Mouse (Mus musculus): Measurements from ENCODE around the gene Mynn. TPM values are rescaled to one million over a fixed set of nuclear protein-coding genes. Genes with fewer than 3 reads are reported as not detected.

The Mynn gene
- polyA plus RNA-seq, 1 experiment from 2014 or later, result 25.6 TPM

- Histone ChIP-seq H3K4me1 (peaks cover 9% of the 10 kb centered on the region; the same call in 1 of the 2 replicates), H3K4me3 (peak overlapping the region; percentile 94), H3K36me3 (peaks cover 10% of the 10 kb centered on the region), H3K27me3 (ENCODE audit: insufficient read depth, poor library complexity, severe bottlenecking) (peaks cover 19% of the 10 kb centered on the region), H3K9me3 (no peaks in the 10 kb centered on the region), H3K27ac (no peak overlapping the region; the same call in 1 of the 2 replicates)
- under 1% methylated on average over 14 of the region's 14 CpGs for WGBS
- peak; percentile 78 for DNase-seq (ENCODE audit: low spot score)
Measured at GRCm38 (mm10) chr3:30600717-30601116, 1.1 kb upstream of the Mynn start.

- peak overlapping the region; percentile 94 for H3K4me3 ChIP-seq
- DNase-seq (ENCODE audit: low spot score), result peak; percentile 92
- no peaks in the 10 kb centered on the region for H3K9me3 ChIP-seq
- peaks cover 9% of the 10 kb centered on the region; the same call in 1 of the 2 replicates for H3K4me1 ChIP-seq
- H3K27ac ChIP-seq, result peak overlapping the region; percentile 97; the same call in 1 of the 2 replicates
- peaks cover 10% of the 10 kb centered on the region for H3K36me3 ChIP-seq
- peaks cover 19% of the 10 kb centered on the region for H3K27me3 ChIP-seq (ENCODE audit: insufficient read depth, poor library complexity, severe bottlenecking)
- WGBS, result under 1% methylated on average over 17 of the region's 17 CpGs
Measured at GRCm38 (mm10) chr3:30601175-30601574, 690 bp upstream of the Mynn start.

- Histone ChIP-seq H3K9me3 (no peaks in the 10 kb centered on the region), H3K4me1 (peaks cover 9% of the 10 kb centered on the region; the same call in 1 of the 2 replicates), H3K4me3 (peak overlapping the region; percentile 94), H3K27ac (peak overlapping the region; percentile 97), H3K36me3 (peaks cover 14% of the 10 kb centered on the region), H3K27me3 (ENCODE audit: insufficient read depth, poor library complexity, severe bottlenecking) (peaks cover 19% of the 10 kb centered on the region)
- WGBS, result 1% methylated on average over 13 of the region's 13 CpGs
- DNase-seq (ENCODE audit: low spot score), result no peak
Measured at GRCm38 (mm10) chr3:30601610-30602064, 228 bp upstream of the Mynn start.

- Histone ChIP-seq H3K4me1 (peaks cover 9% of the 10 kb centered on the region; the same call in 1 of the 2 replicates), H3K27me3 (ENCODE audit: insufficient read depth, poor library complexity, severe bottlenecking) (peaks cover 8% of the 10 kb centered on the region), H3K4me3 (peak overlapping the region; percentile 94), H3K36me3 (peaks cover 23% of the 10 kb centered on the region), H3K9me3 (no peaks in the 10 kb centered on the region), H3K27ac (peak overlapping the region; percentile 97)
- under 1% methylated on average over 27 of the region's 27 CpGs for WGBS
- DNase-seq (ENCODE audit: low spot score), result peak; percentile 93
Measured at GRCm38 (mm10) chr3:30602740-30603098, 854 bp downstream of the Mynn start.

GRCm38 (mm10) chr3:30603256-30603655 lies 1.4 kb downstream of the Mynn start:
- Histone ChIP-seq H3K27me3 (ENCODE audit: insufficient read depth, poor library complexity, severe bottlenecking) (peaks cover 3% of the 10 kb centered on the region), H3K4me3 (peak overlapping the region; percentile 94), H3K9me3 (no peaks in the 10 kb centered on the region), H3K27ac (peak overlapping the region; percentile 97; the same call in 1 of the 2 replicates), H3K36me3 (peaks cover 27% of the 10 kb centered on the region), H3K4me1 (peaks cover 9% of the 10 kb centered on the region; the same call in 1 of the 2 replicates)
- no peak for DNase-seq (ENCODE audit: low spot score)
- WGBS, result 45% methylated on average over 10 of the region's 10 CpGs

- Histone ChIP-seq H3K27me3 (ENCODE audit: insufficient read depth, poor library complexity, severe bottlenecking) (no peaks in the 10 kb centered on the region), H3K4me3 (no peak overlapping the region), H3K36me3 (peaks cover 79% of the 10 kb centered on the region), H3K9me3 (no peaks in the 10 kb centered on the region), H3K4me1 (no peaks in the 10 kb centered on the region), H3K27ac (no peak overlapping the region)
- 90% methylated on average over 3 of the region's 3 CpGs for WGBS
- DNase-seq (ENCODE audit: low spot score), result no peak
Measured at GRCm38 (mm10) chr3:30608999-30609398, 7.1 kb downstream of the Mynn start.

- WGBS, result 94% methylated on average over 4 of the region's 4 CpGs
- H3K27ac ChIP-seq, result no peak overlapping the region
- no peak for DNase-seq (ENCODE audit: low spot score)
- H3K4me3 ChIP-seq, result no peak overlapping the region
- H3K27me3 ChIP-seq (ENCODE audit: insufficient read depth, poor library complexity, severe bottlenecking), result no peaks in the 10 kb centered on the region
- no peaks in the 10 kb centered on the region for H3K9me3 ChIP-seq
- no peaks in the 10 kb centered on the region for H3K4me1 ChIP-seq
- peaks cover 86% of the 10 kb centered on the region for H3K36me3 ChIP-seq
Measured at GRCm38 (mm10) chr3:30610930-30611329, 9.1 kb downstream of the Mynn start.

- DNase-seq (ENCODE audit: low spot score), result no peak
- no peaks in the 10 kb centered on the region for H3K27me3 ChIP-seq (ENCODE audit: insufficient read depth, poor library complexity, severe bottlenecking)
- peaks cover 28% of the 10 kb centered on the region for H3K36me3 ChIP-seq
- no peaks in the 10 kb centered on the region for H3K9me3 ChIP-seq
- 77% methylated on average over 8 of the region's 8 CpGs for WGBS
- H3K4me1 ChIP-seq, result no peaks in the 10 kb centered on the region
- H3K27ac ChIP-seq, result no peak overlapping the region
- H3K4me3 ChIP-seq, result no peak overlapping the region
Measured at GRCm38 (mm10) chr3:30620132-30620531, 18.3 kb downstream of the Mynn start.

GRCm38 (mm10) chr3:30633681-30634080 lies 31.8 kb downstream of the Mynn start:
- 52% methylated on average over 3 of the region's 3 CpGs for WGBS
- H3K4me3 ChIP-seq, result no peak overlapping the region

GRCm38 (mm10) chr3:30635629-30636028 lies 33.8 kb downstream of the Mynn start:
- no peaks in the 10 kb centered on the region for H3K9me3 ChIP-seq
- 77% methylated on average over 4 of the region's 4 CpGs for WGBS
- H3K4me1 ChIP-seq, result no peaks in the 10 kb centered on the region
- no peaks in the 10 kb centered on the region for H3K27me3 ChIP-seq (ENCODE audit: insufficient read depth, poor library complexity, severe bottlenecking)
- no peak overlapping the region for H3K27ac ChIP-seq
- no peaks in the 10 kb centered on the region for H3K36me3 ChIP-seq
- DNase-seq (ENCODE audit: low spot score), result no peak
- H3K4me3 ChIP-seq, result no peak overlapping the region

More at GRCm38 (mm10) chr3:30633681-30634080, 31.8 kb downstream of the Mynn start:
- Histone ChIP-seq H3K27ac (no peak overlapping the region), H3K4me1 (no peaks in the 10 kb centered on the region), H3K36me3 (no peaks in the 10 kb centered on the region), H3K9me3 (no peaks in the 10 kb centered on the region), H3K27me3 (ENCODE audit: insufficient read depth, poor library complexity, severe bottlenecking) (no peaks in the 10 kb centered on the region)
- DNase-seq (ENCODE audit: low spot score), result no peak

GRCm38 (mm10) chr3:30644207-30644606 lies 42.3 kb downstream of the Mynn start, which contains the start of gene Lrriq4:
Gene Lrriq4, plus strand, starts transcription at chr3:30644507.
- 67% methylated on average over 2 of the region's 2 CpGs for WGBS
- no peaks in the 10 kb centered on the region for H3K36me3 ChIP-seq
- no peak within 1 kb of the TSS for H3K27ac ChIP-seq
- no peaks in the 10 kb centered on the region for H3K9me3 ChIP-seq
- H3K4me3 ChIP-seq, result no peak within 1 kb of the TSS
- no peak for DNase-seq (ENCODE audit: low spot score)
- H3K4me1 ChIP-seq, result peaks cover 11% of the 10 kb centered on the region; the same call in 1 of the 2 replicates
- peaks cover 11% of the 10 kb centered on the region for H3K27me3 ChIP-seq (ENCODE audit: insufficient read depth, poor library complexity, severe bottlenecking)

- Histone ChIP-seq H3K4me1 (peaks cover 20% of the 10 kb centered on the region; the same call in 1 of the 2 replicates), H3K4me3 (no peak overlapping the region), H3K9me3 (no peaks in the 10 kb centered on the region), H3K27me3 (ENCODE audit: insufficient read depth, poor library complexity, severe bottlenecking) (peaks cover 26% of the 10 kb centered on the region), H3K36me3 (no peaks in the 10 kb centered on the region), H3K27ac (no peak overlapping the region)
- WGBS, result 47% methylated on average over 8 of the region's 8 CpGs
- no peak for DNase-seq (ENCODE audit: low spot score)
Measured at GRCm38 (mm10) chr3:30646761-30647160, 44.9 kb downstream of the Mynn start.

- no peaks in the 10 kb centered on the region for H3K36me3 ChIP-seq
- 2% methylated on average over 25 of the region's 25 CpGs for WGBS
- peaks cover 32% of the 10 kb centered on the region for H3K27me3 ChIP-seq (ENCODE audit: insufficient read depth, poor library complexity, severe bottlenecking)
Measured at GRCm38 (mm10) chr3:30647440-30648090, 45.7 kb downstream of the Mynn start, which contains the start of gene Lrrc34. Gene Lrrc34, minus strand, starts transcription at chr3:30647869.

More at GRCm38 (mm10) chr3:30647440-30648090, 45.7 kb downstream of the Mynn start, which contains the start of gene Lrrc34:
- H3K4me1 ChIP-seq, result peaks cover 20% of the 10 kb centered on the region; the same call in 1 of the 2 replicates
- H3K27ac ChIP-seq, result peak within 1 kb of the TSS; percentile 62
- peak within 1 kb of the TSS; percentile 60 for H3K4me3 ChIP-seq
- no peaks in the 10 kb centered on the region for H3K9me3 ChIP-seq
- DNase-seq (ENCODE audit: low spot score), result peak; percentile 86

All from heart, embryonic 10.5 days (tissue).